In the genomic region with DNA sequence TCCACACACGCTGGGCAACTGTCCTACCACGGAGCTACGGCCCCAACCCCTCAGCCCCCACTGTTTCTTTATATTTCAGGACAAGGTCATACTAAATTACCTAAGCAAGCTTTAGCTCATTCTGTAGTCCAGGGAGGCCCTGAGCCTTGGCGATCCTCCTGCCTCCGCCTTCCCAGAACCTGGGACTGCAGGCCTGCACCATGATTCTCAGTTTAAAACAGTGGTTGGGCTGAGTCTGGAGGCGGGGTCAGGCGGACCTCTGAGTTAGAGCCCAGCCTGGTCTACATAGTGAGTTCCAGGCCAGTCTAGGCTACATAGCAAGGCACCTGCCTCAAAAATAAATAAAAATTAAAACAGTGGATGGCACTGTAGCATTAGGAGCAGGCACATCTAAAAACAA, we compare ENCODE assay signal across 9 mouse cellular contexts. TPM values are rescaled to one million over a fixed set of nuclear protein-coding genes. Genes with fewer than 3 reads are reported as not detected.
DNase-seq lines count a peak whose midpoint lies in the region; ATAC-seq and TF ChIP-seq lines count a peak whose summit lies in the region.
"Had no signal": no experiment of that assay in that cellular context is flagged by ENCODE, and none has a peak within 500 bp of the region (broad histone marks: within the 10 kb centered on the region; RNA-seq: fewer than 3 reads in every experiment).

No protein-coding gene starts in this region.

- peaks cover 17% of the 10 kb centered on the region for H3K4me1 ChIP-seq in kidney, adult 2 months (ENCODE audit: control insufficient read depth, insufficient read depth, low read length)
- peaks cover 16% of the 10 kb centered on the region for H3K4me1 ChIP-seq in heart, embryonic 16.5 days (ENCODE audit: control insufficient read depth, insufficient read depth, low read length)
- H3K4me1 ChIP-seq in liver, embryonic 15.5 days (replicated peaks): peaks cover 16% of the 10 kb centered on the region

- WGBS in kidney, adult 2 months: 60% methylated on average over 7 of the region's 7 CpGs
- 53% methylated on average over 7 of the region's 7 CpGs for WGBS in heart, embryonic 16.5 days
- 44% methylated on average over 7 of the region's 7 CpGs for WGBS in liver, embryonic 15.5 days (ENCODE audit: insufficient replicate concordance)

- H3K9me3 ChIP-seq in heart, embryonic 16.5 days (replicated peaks; ENCODE audit: control insufficient read depth, low read length): no peaks in the 10 kb centered on the region; the same call in 1 of the 2 replicates
- no peaks in the 10 kb centered on the region for H3K9me3 ChIP-seq in liver, embryonic 15.5 days (replicated peaks)

- H3K4me2 ChIP-seq in heart, embryonic 16.5 days (ENCODE audit: low read depth, low read length): no peak overlapping the region
- no peak overlapping the region for H3K4me2 ChIP-seq in liver, embryonic 15.5 days

- peak; percentile 45 for DNase-seq in kidney, adult 2 months
- DNase-seq in kidney, adult 18-20 months: no peak
- DNase-seq in embryo, embryonic 9.5 days (ENCODE audit: extremely low spot score): peak; percentile 37
- DNase-seq in spleen, postnatal 36 days (ENCODE audit: low spot score in 2 of 2): no peak
- DNase-seq in thymus, postnatal 14 days: no peak
- DNase-seq: thymus, adult 2 months had no signal

- peak; percentile 35; the same call in 1 of the 2 replicates for ATAC-seq in heart, embryonic 16.5 days (replicated peaks; ENCODE audit: extremely low read depth, insufficient read depth, low FRiP score)
- no peak for ATAC-seq in liver, embryonic 15.5 days (ENCODE audit: insufficient read depth)
- no peak for ATAC-seq in monocyte, adult 5-6 weeks (replicated peaks; ENCODE audit: insufficient number of reproducible peaks, low FRiP score, low TSS enrichment, poor library complexity, severe bottlenecking)

- no peak overlapping the region for H3K4me3 ChIP-seq in kidney, adult 2 months (ENCODE audit: insufficient read depth, low read depth, low read length)
- no peak overlapping the region for H3K4me3 ChIP-seq in heart, embryonic 16.5 days (ENCODE audit: low read length)
- H3K4me3 ChIP-seq in liver, embryonic 15.5 days (replicated peaks): no peak overlapping the region

- TF ChIP-seq POLR2A in kidney, adult 2 months (IDR thresholded peaks at IDR 0.05; ENCODE audit: low read depth, low read length): no peak

- peak overlapping the region; percentile 37 for H3K27ac ChIP-seq in kidney, adult 2 months (ENCODE audit: insufficient read depth, low read depth, low read length)
- H3K27ac ChIP-seq in heart, embryonic 16.5 days (ENCODE audit: low read length): peak overlapping the region; percentile 66
- peak overlapping the region; percentile 15; the same call in 1 of the 2 replicates for H3K27ac ChIP-seq in liver, embryonic 15.5 days (replicated peaks)

- no peak for TF ChIP-seq CTCF in kidney, adult 2 months (conservative IDR thresholded peaks at IDR 0.05; ENCODE audit: insufficient read depth, insufficient read length, low read depth, low read length)

- no peak overlapping the region for H3K9ac ChIP-seq in heart, embryonic 16.5 days (ENCODE audit: low read length)
- no peak overlapping the region for H3K9ac ChIP-seq in liver, embryonic 15.5 days

- H3K36me3 ChIP-seq in kidney, adult 2 months (ENCODE audit: control insufficient read depth, insufficient read depth, low read length): peaks cover 5% of the 10 kb centered on the region; the same call in 1 of the 2 replicates
- H3K36me3 ChIP-seq in heart, embryonic 16.5 days (ENCODE audit: control insufficient read depth, insufficient read depth): peaks cover 48% of the 10 kb centered on the region
- H3K36me3 ChIP-seq in liver, embryonic 15.5 days (replicated peaks): peaks cover 47% of the 10 kb centered on the region

- H3K27me3 ChIP-seq in kidney, adult 2 months (replicated peaks; ENCODE audit: control insufficient read depth, insufficient read depth, low read length): no peaks in the 10 kb centered on the region
- H3K27me3 ChIP-seq in heart, embryonic 16.5 days (ENCODE audit: control insufficient read depth, insufficient read depth, low read length): no peaks in the 10 kb centered on the region
- no peaks in the 10 kb centered on the region for H3K27me3 ChIP-seq in liver, embryonic 15.5 days

RNA-seq across cellular contexts. Expression of a gene that starts 19.5 kb away (rescaled TPM):
- 28,844 and 31,623 TPM in 2 replicates for polyA plus RNA-seq in kidney, adult 2 months (2012; rRNA removed)
- polyA plus RNA-seq in heart, embryonic 16.5 days (2015; fragmentation: Nextera tagmentation; extraction: Ambion mirVana): 771 and 1,022 TPM in 2 replicates
- polyA plus RNA-seq in liver, embryonic 15.5 days (2015; fragmentation: Nextera tagmentation; extraction: Ambion mirVana): 43.1 and 43.3 TPM in 2 replicates
- 0.29 TPM in 1 of 3 replicates, not detected in the others for total RNA-seq in monocyte, adult 5-6 weeks (2017)

RNA-seq across cellular contexts. Expression of a gene that starts 40.9 kb away (rescaled TPM):
- polyA plus RNA-seq in kidney, adult 2 months (2012; rRNA removed): 19.1 and 20.6 TPM in 2 replicates
- 20.0 and 24.7 TPM in 2 replicates for polyA plus RNA-seq in heart, embryonic 16.5 days (2015; fragmentation: Nextera tagmentation; extraction: Ambion mirVana)
- 6.1 and 6.6 TPM in 2 replicates for polyA plus RNA-seq in liver, embryonic 15.5 days (2015; fragmentation: Nextera tagmentation; extraction: Ambion mirVana)
- 62.1 to 83.4 TPM (median 78.5 TPM) in 3 replicates for total RNA-seq in monocyte, adult 5-6 weeks (2017)

RNA-seq across cellular contexts. Expression of a gene that starts 55.6 kb away (rescaled TPM):
- polyA plus RNA-seq in kidney, adult 2 months (2012; rRNA removed): 1,115 and 1,173 TPM in 2 replicates
- polyA plus RNA-seq in heart, embryonic 16.5 days (2015; fragmentation: Nextera tagmentation; extraction: Ambion mirVana): 581 and 590 TPM in 2 replicates
- polyA plus RNA-seq in liver, embryonic 15.5 days (2015; fragmentation: Nextera tagmentation; extraction: Ambion mirVana): 305 and 377 TPM in 2 replicates
- 266 to 549 TPM (median 344 TPM) in 3 replicates for total RNA-seq in monocyte, adult 5-6 weeks (2017)

Comparison
In these comparisons a context has a peak if more than half of its experiments do, and no peak if none do; other contexts are left out.
1. DNase-seq: peak in kidney, adult 2 months (single experiment) and embryo, embryonic 9.5 days (single experiment); none in kidney, adult 18-20 months (single experiment), spleen, postnatal 36 days (0 of 2) and thymus, postnatal 14 days (single experiment).
2. H3K27ac ChIP-seq: peak in every context shown above with its lines; median percentile 66 in heart, embryonic 16.5 days; 37 in kidney, adult 2 months; 15 in liver, embryonic 15.5 days.
3. RNA of a gene that starts 19.5 kb away (polyA plus RNA-seq): 28,844 to 31,623 TPM in kidney, adult 2 months; 771 to 1,022 TPM in heart, embryonic 16.5 days and 43.1 to 43.3 TPM in liver, embryonic 15.5 days; every median in the first group is over 10 times any median in the second.